Mouse (Mus musculus) olfactory bulb, adult 2 months (tissue): ENCODE results near the gene Slc20a1.

Experiments used
- CTCF ChIP-seq: fragments of 200-500 bp; IDR thresholded peaks from 2 replicates; pipeline ENCODE4 v1.5.1; 2012; ENCODE audit warnings: low read depth, mild to moderate bottlenecking, low read length, moderate library complexity; ENCODE audit not compliant: insufficient read depth
- POLR2A ChIP-seq: fragments of 200-500 bp; IDR thresholded peaks from 2 replicates; pipeline ENCODE4 v1.6.1; 2012; ENCODE audit warnings: mild to moderate bottlenecking, low read depth, low read length, moderate library complexity; ENCODE audit not compliant: insufficient read depth

DNA sequence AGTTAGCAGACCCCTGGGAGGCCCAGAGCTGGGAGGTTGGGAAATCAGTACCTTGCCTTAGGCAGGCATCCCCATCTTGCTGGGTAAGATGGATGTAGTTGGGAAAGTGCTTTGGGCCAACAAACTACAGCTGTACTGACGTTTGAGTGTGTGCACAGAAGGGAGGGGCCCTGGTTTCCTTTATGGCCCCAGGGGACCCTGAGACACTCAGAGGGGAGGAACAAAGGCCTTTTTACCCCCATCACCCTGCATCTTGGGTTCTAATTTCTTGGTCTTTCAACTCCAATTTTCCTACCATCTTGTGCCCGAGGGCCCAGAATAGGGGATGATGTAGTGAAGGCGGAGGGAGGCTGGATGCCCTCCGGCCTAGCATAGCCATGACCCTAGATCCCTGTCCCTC, 57.4 kb downstream of the Slc20a1 start:
- TF ChIP-seq POLR2A, result no peak
- no peak for TF ChIP-seq CTCF
